Mouse (Mus musculus) adrenal gland, postnatal 14 days (tissue): ENCODE measurements around the gene 1700023F06Rik. TPM values are rescaled to one million over a fixed set of nuclear protein-coding genes. Genes with fewer than 3 reads are reported as not detected.
A peak's percentile ranks its signal among the peaks of the same experiment; 100 is the strongest.
"Not testable (repeated sequence)": the region's sequence is repeated elsewhere in the genome, so short reads cannot be mapped to it uniquely, and the experiment has no call there.

Experiments used
- DNase-seq: peaks from one replicate; pipeline ENCODE4 v3.0.0; 2021; ENCODE audit warnings: mixed read lengths
- total RNA-seq: library from RNA; stranded (reverse); gene quantifications from 2 replicates; pipeline ENCODE4 v1.2.3, GENCODE M21; 2021

1700023F06Rik gene
- total RNA-seq, 1 experiment from 2014 or later, result 0.93 TPM

GRCm38 (mm10) chr11:103222718-103223117, 14.4 kb upstream of the 1700023F06Rik start:
- DNase-seq, result not testable (repeated sequence)

- DNase-seq, result no peak
Observed at GRCm38 (mm10) chr11:103221437-103221836, 13.1 kb upstream of the 1700023F06Rik start.

DNA sequence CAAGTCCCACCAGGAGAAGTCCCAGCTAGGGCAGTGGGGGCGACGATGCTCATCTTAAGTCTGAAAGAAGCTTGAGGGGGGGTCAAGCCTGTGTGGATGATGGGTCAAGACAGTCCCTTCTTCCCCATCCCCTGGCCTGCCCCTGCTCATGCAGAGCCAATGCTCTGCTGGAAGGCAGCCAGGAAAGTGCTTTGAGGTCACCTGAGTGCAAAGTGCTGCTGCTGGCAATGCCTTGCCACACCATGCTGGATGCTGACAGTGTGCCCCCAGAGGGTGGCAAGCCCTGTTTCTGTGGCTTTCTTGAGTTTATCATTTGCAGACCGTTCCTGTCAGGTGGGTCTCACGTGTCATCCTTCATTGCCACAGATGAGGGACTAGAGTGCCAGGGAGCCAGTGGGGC, 11.6 kb upstream of the 1700023F06Rik start:
- DNase-seq, result no peak

DNA sequence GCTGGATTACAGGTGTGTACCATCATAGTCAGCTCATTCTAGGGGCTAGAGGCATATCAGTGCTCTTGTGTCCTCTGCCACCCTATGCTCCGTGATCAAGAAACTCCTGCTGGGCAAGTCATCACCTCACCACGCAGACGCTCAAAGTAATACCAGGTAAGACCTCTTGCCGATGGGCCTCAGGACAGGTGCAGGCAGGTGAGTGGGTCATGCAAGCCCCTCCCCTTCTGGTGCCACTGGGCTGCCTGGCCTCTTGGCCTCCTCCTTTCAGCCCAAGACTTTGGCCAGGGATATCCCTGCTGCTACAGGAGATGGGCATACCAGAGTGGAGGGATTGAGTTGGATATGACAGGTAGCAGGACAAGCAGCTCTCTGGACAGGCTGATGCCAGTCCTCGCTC, 10.9 kb upstream of the 1700023F06Rik start:
- no peak for DNase-seq

DNA sequence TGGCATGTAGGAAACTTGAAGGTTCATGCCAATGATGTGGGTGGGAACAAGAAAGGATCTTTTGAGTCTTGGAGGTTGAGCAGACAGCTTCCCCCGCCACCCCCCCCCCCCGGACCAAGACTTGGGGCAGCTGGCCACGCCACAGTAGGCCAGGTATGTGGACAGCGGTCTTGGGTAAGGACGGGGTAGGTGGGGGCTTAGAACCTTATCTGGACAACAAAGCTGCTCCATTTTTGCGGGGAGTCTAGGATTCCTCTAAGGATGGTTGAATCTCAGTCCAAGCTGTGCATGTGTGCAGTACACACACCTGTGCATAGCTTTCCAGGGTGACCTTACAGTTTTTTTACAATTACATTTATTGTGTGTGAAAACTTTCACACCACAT, 10.2 kb upstream of the 1700023F06Rik start:
- DNase-seq, result no peak

DNA sequence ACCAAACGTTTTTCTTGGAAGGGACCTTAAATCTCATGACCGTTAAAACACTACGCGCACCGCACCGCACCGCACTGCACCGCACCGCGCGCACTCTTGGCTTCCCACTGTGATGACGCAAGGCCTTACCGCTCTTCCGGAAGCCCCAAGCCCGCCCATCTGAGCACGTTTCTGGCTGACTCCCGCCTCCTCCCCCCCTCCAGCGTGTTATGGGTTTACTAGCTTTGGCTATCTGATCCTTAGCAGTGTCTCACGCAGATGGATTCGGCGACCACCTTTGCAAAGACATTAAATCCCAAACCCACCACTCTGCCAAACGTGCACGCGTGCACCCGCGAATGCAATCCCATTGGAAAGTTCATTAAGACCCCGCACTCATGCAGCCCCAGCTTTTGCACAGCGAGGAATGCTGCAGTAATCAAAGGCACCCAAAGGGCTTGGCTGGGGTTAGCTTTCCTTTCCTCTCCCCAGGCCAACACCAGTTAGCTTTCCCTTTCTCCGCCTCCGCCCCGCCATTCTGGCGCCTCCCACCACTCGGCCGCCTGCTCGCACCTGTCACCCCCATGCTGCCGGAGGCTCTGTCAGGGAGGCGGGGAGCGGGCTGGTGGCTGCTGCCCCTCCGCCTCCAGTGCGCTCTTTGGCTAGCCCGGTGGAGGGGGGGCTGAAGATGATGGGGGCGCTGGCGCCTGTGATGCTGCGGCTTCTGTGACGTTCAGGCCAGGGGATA, 9.6 kb upstream of the 1700023F06Rik start, which contains the start of gene Spata32:
Gene Spata32, minus strand, starts transcription at position 643 of the 727 bp plus-strand sequence.
- DNase-seq, result peak; percentile 77

GRCm38 (mm10) chr11:103215355-103215754, 7.0 kb upstream of the 1700023F06Rik start:
- no peak for DNase-seq

DNA sequence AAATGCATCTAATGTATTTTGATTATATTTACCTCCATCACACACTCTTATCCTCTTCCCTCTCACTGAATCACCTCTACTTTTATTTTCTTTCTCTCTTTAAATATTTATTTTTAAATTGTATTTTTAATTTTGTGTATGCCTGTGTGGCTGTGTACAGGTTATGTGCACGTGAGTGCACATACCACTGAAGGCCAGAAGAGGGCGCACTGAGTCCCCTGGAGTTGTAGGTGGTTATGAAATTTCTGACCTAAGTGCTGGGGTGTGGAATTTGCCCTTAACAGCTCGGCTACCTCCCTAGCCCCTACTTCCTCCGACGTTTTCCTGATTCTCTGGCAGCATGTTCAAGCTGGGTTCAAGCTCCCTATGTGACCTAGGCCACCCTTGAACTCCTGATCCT, 5.4 kb upstream of the 1700023F06Rik start:
- no peak for DNase-seq

DNA sequence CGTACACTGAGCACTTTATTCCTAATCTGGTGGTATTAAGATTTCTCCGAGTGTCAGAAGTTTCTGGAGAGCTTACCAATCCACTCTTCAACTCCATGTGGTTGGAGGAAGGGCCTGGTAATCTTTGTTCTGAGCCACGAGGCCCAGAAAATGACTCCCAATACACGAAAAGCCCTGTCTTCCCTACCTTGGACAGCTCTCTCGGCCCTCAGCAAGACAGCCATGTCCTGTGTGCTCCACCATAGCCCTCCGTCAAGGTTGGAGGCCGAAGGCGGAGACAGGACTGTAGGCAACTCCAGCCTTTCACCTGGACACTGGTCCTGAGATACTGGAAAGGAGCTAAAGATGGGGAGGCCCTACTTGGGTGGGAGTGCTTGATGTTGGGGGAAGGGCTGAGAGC, 1.9 kb upstream of the 1700023F06Rik start:
- no peak for DNase-seq

- no peak for DNase-seq
Observed at GRCm38 (mm10) chr11:103206203-103206602, 2.2 kb downstream of the 1700023F06Rik start.

- no peak for DNase-seq
Observed at GRCm38 (mm10) chr11:103202376-103202775, 6.0 kb downstream of the 1700023F06Rik start.

GRCm38 (mm10) chr11:103201664-103202063, 6.7 kb downstream of the 1700023F06Rik start:
- peak; percentile 76 for DNase-seq

GRCm38 (mm10) chr11:103198911-103199803, 9.2 kb downstream of the 1700023F06Rik start:
- peak; percentile 77 for DNase-seq

DNA sequence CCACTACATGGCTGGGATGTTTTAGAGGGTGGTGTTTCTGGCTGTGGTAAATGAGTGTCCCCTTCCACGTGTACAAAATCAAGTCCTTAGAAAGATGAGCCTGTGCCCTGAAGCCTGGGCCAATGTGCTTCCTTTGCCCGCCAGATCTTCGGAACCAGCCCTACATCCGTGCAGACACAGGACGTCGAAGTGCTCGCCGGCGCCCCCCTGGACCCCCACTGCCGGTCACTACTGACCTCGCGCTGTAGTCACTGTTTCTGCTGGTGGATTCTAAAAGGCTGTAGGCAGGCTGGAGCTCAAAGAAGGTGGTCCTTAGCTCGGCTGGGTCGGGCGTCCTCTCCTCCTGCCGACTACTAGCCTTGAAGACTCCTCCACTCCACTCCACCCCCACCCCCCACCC, 10.0 kb downstream of the 1700023F06Rik start:
- DNase-seq, result no peak

- DNase-seq, result no peak
Observed at GRCm38 (mm10) chr11:103197340-103197739, 11.0 kb downstream of the 1700023F06Rik start.

- no peak for DNase-seq
Observed at GRCm38 (mm10) chr11:103195656-103196055, 12.7 kb downstream of the 1700023F06Rik start.

DNA sequence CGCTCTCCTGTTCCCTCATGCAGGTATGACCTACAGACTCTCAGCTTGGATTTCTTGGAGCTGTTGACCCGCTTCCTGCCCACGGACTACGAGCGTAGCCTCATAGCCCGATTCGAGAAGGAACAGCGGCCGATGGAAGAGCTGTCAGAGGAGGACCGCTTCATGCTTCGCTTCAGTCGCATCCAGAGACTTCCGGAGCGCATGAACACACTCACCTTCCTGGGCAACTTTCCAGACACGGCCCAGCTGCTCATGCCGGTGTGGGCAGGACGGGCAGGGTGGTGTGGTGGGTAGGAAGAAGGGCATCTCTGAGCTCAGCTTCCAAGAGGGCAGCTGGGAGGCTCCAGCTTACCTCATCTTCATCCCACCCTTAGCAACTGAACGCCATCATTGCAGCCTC, 13.1 kb downstream of the 1700023F06Rik start:
- no peak for DNase-seq

DNA sequence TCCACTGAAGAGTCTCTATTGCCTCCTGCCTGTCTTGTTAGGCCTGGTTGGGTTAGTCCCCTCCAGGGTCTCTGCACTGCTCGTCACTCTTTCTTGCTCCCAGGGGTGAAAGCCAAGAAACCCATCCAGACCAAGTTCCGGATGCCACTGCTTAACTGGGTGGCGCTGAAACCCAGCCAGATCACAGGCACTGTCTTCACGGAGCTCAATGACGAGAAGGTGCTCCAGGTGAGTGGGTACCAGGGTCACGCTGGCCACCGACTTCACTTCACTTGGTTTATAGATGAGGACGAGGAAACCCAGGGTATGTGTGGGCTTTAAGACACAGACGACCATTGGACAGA, 14.6 kb downstream of the 1700023F06Rik start:
- DNase-seq, result no peak

GRCm38 (mm10) chr11:103192956-103193824, 15.2 kb downstream of the 1700023F06Rik start:
- DNase-seq, result peak; percentile 67

- DNase-seq, result no peak
Observed at GRCm38 (mm10) chr11:103192230-103192955, 16.0 kb downstream of the 1700023F06Rik start.

DNA sequence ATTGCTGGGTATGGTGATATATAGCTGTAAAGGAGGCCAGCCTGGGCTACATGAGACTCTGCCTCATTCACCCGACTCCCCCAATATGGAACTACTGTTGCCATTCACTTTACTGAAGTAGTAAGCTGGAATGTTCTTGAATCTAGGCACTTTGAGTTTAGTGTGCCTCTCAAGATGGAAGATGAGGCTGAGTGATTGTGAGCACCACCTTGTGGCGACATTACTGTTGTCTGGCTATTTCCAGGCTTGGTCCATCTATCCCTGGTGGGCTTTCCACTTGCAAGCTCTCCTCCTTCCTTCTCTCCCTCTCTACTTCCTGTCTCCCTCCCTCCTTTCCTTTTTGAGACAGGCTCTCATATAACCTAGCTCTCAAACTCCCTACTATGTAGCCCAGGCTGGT, 23.5 kb downstream of the 1700023F06Rik start:
- peak; percentile 69 for DNase-seq

GRCm38 (mm10) chr11:103181911-103182310, 26.4 kb downstream of the 1700023F06Rik start:
- peak; percentile 4 for DNase-seq
